Mouse (Mus musculus) hindbrain, embryonic 16.5 days (tissue): ENCODE measurements at regions not wholly inside any gene's neighbourhood (a gene's known extent, or its start where the extent isn't known, plus 50 kb on each side); places are given as distances from the start of the nearest gene placed in this dataset.

Source experiments
- ATAC-seq: fragments of 200-750 bp; cut with Nextera tagmentation; 2 replicates; pipeline ENCODE4 v1.8.0; 2017; ENCODE audit warnings: moderate TSS enrichment, moderate library complexity
- H3K27ac ChIP-seq: fragments of 300-500 bp; sonication (generic); 2 replicates; pipeline ENCODE4 v1.5.1; 2014; ENCODE audit warnings: low read depth, mild to moderate bottlenecking, control low read depth, low read length, moderate library complexity
- H3K27me3 ChIP-seq: fragments of 300-500 bp; sonication (generic); replicated peaks from 2 replicates; pipeline ENCODE4 v1.6.1; 2014; ENCODE audit warnings: low read length; ENCODE audit not compliant: control insufficient read depth, insufficient read depth
- H3K36me3 ChIP-seq: fragments of 300-500 bp; sonication (generic); 2 replicates; pipeline ENCODE4 v1.6.1; 2014; ENCODE audit warnings: mild to moderate bottlenecking, low read length, moderate library complexity, mixed read lengths; ENCODE audit not compliant: control insufficient read depth, insufficient read depth
- H3K4me1 ChIP-seq: fragments of 300-500 bp; sonication (generic); 2 replicates; pipeline ENCODE4 v1.6.1; 2014; ENCODE audit warnings: low read depth, low read length; ENCODE audit not compliant: control insufficient read depth, insufficient read depth
- H3K4me2 ChIP-seq: fragments of 300-500 bp; sonication (generic); 2 replicates; pipeline ENCODE4 v1.6.1; 2014; ENCODE audit warnings: mild to moderate bottlenecking, low read length, control low read depth, moderate library complexity
- H3K4me3 ChIP-seq: fragments of 300-500 bp; sonication (generic); 2 replicates; pipeline ENCODE4 v1.5.1; 2014; ENCODE audit warnings: mild to moderate bottlenecking, low read length, control low read depth, moderate library complexity
- H3K9ac ChIP-seq: fragments of 300-500 bp; sonication (generic); 2 replicates; pipeline ENCODE4 v1.6.1; 2014; ENCODE audit warnings: low read depth, mild to moderate bottlenecking, control low read depth, low read length, moderate library complexity
- H3K9me3 ChIP-seq: fragments of 300-500 bp; sonication (generic); 2 replicates; pipeline ENCODE4 v1.6.1; 2014; ENCODE audit warnings: mild to moderate bottlenecking, low read length, moderate library complexity; ENCODE audit not compliant: control insufficient read depth
- WGBS: fragments of 180-500 bp; shearing (Covaris S2); extraction: QIAGEN DNeasy Blood & Tissue Kit; methylation state at CpG from one replicate; pipeline ENCODE4 v1.1.7; 2014; 5-methylcytosine and 5-hydroxymethylcytosine counted together

DNA sequence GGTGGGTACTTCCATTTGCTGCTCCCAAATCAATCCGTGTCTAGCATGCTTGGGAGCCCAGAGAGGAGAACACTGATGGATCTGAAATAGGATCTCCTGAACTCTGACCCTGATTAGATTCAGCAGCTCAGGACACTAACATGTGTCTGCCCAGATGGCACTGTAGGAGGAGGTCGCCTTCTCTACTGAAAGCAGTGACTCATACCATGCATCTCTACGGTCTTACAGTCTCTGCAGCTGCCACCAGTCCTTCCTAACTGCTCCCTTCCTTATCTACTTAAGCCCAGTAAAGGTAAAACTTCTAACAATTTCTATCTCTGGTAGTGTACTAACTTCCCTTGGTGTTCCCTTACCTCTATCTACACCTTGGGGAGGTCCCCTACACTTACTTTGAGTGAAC, 80.7 kb upstream of the Il12b start:
- no peaks in the 10 kb centered on the region for H3K36me3 ChIP-seq
- ATAC-seq, result no peak
- no peaks in the 10 kb centered on the region for H3K9me3 ChIP-seq
- H3K27ac ChIP-seq, result no peak overlapping the region
- H3K4me2 ChIP-seq, result no peak overlapping the region
- no peak overlapping the region for H3K9ac ChIP-seq
- H3K4me1 ChIP-seq, result no peaks in the 10 kb centered on the region
- WGBS, result 89% methylated on average over 3 of the region's 3 CpGs
- H3K27me3 ChIP-seq, result no peaks in the 10 kb centered on the region
- no peak overlapping the region for H3K4me3 ChIP-seq

DNA sequence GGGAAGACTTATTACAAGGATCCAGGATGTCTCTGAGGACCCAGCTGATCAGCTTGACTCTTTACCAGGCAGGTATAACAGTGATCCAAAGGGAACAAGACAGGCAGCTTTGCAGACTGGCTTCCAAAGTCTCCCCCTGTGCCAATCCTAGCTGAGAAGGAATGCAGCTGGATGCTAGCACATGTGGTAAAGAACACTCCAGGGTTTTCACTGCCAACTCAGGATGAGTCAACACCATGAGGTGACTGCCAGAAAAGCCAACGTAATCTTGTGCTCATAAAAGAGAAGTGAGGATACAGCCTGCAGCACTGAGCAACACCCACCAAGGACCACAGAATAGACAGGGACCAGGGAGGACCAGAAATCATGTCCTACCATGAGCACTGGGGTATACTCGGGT, 76.5 kb upstream of the Il12b start:
- whole genome bisulfite sequencing, result 67% methylated on average over 2 of the region's 2 CpGs
- Histone ChIP-seq H3K4me1 (no peaks in the 10 kb centered on the region), H3K4me2 (no peak overlapping the region), H3K9ac (no peak overlapping the region), H3K4me3 (no peak overlapping the region), H3K36me3 (no peaks in the 10 kb centered on the region), H3K9me3 (no peaks in the 10 kb centered on the region), H3K27ac (no peak overlapping the region), H3K27me3 (no peaks in the 10 kb centered on the region)
- ATAC-seq, result no peak

DNA sequence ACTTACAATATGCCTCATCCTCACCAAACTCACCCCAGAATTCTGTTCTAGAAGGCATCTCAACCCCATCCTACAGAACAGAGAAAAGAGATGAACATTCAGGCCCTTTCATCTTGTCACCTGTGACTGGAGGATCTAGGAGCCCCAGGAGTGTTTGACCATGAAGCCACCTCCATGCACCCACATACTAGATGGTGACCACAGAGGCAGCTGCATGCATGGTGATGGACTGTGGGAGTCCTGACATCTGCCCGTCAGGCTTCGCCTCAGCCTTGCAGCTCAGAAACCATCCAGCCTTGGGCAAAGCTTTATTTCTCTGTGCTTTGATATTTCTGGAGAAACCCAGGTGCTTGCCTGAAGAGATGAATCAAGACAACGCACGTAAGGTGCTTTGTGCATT, 74.8 kb upstream of the Il12b start:
- WGBS, result over 99% methylated on average over 4 of the region's 4 CpGs
- Histone ChIP-seq H3K9ac (no peak overlapping the region), H3K9me3 (no peaks in the 10 kb centered on the region), H3K4me3 (no peak overlapping the region), H3K27me3 (no peaks in the 10 kb centered on the region), H3K4me1 (no peaks in the 10 kb centered on the region), H3K27ac (no peak overlapping the region), H3K36me3 (no peaks in the 10 kb centered on the region), H3K4me2 (no peak overlapping the region)
- ATAC-seq, result no peak

GRCm38 (mm10) chr11:44325525-44325924, 74.3 kb upstream of the Il12b start:
- WGBS, result 90% methylated on average over 11 of the region's 11 CpGs
- no peak for ATAC-seq
- Histone ChIP-seq H3K4me2 (no peak overlapping the region), H3K27ac (no peak overlapping the region), H3K4me1 (no peaks in the 10 kb centered on the region), H3K4me3 (no peak overlapping the region), H3K9ac (no peak overlapping the region), H3K9me3 (no peaks in the 10 kb centered on the region), H3K36me3 (no peaks in the 10 kb centered on the region), H3K27me3 (no peaks in the 10 kb centered on the region)

DNA sequence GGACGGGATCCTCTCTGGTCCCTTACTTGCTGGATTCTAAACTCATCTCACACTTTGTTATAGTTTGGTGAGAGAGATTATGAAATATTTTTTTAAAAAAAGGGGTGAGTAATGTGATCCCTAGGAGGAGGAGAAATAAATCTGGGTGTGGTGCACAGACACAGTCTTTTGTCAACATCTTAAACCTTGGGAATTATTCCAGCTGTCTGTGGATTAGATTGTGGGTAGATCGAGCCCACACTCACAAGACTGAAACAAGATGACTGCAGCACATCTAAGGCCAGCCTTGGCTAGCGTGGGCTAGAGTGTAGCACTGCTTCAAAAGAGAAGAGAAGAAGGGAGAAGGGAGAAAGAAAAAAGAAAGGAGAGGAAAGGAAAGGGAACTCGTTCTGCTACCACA, 70.4 kb upstream of the Il12b start:
- ATAC-seq, result no peak
- Histone ChIP-seq H3K4me1 (no peaks in the 10 kb centered on the region), H3K9me3 (no peaks in the 10 kb centered on the region), H3K27me3 (no peaks in the 10 kb centered on the region), H3K4me2 (no peak overlapping the region), H3K4me3 (no peak overlapping the region), H3K36me3 (no peaks in the 10 kb centered on the region), H3K9ac (no peak overlapping the region), H3K27ac (no peak overlapping the region)
- 83% methylated on average over 4 of the region's 4 CpGs for WGBS

DNA sequence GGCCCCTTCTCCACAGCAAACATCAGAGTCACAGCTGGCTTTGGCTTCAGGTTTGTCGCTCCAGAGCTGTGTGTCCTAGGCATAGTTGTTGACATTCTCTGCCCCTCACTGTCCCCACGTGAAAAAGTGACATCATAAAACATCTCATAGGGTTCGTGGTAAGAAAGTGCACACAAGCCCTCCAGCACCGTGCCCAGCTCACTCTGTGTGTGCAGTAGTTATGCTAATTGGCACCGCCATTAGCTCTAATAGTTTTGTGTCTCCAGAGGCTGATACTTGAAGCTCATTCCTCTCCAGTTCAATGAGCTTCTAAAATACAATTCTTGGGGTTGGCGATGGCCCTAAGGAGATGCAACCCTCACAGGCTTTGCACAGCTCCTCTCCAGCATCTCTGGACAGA, 69.4 kb upstream of the Il12b start:
- Histone ChIP-seq H3K4me3 (no peak overlapping the region), H3K4me1 (no peaks in the 10 kb centered on the region), H3K27me3 (no peaks in the 10 kb centered on the region), H3K27ac (no peak overlapping the region), H3K36me3 (no peaks in the 10 kb centered on the region), H3K9me3 (no peaks in the 10 kb centered on the region), H3K4me2 (no peak overlapping the region), H3K9ac (no peak overlapping the region)
- WGBS, result 55% methylated on average over 6 of the region's 6 CpGs
- ATAC-seq, result peak; percentile 72

- H3K27me3 ChIP-seq, result no peaks in the 10 kb centered on the region
- H3K36me3 ChIP-seq, result no peaks in the 10 kb centered on the region
- H3K4me2 ChIP-seq, result peak overlapping the region; percentile 35
- no peak overlapping the region for H3K27ac ChIP-seq
- H3K4me1 ChIP-seq, result no peaks in the 10 kb centered on the region
- no peak overlapping the region for H3K4me3 ChIP-seq
- ATAC-seq, result peak; percentile 85
- no peaks in the 10 kb centered on the region for H3K9me3 ChIP-seq
- 34% methylated on average over 15 of the region's 15 CpGs for WGBS
- H3K9ac ChIP-seq, result no peak overlapping the region
These were observed 68.8 kb upstream of the Il12b start for GRCm38 (mm10) chr11:44330851-44331773.

GRCm38 (mm10) chr11:44331774-44332129, 68.1 kb upstream of the Il12b start:
- H3K4me2 ChIP-seq, result no peak overlapping the region
- H3K9me3 ChIP-seq, result no peaks in the 10 kb centered on the region
- H3K36me3 ChIP-seq, result no peaks in the 10 kb centered on the region

GRCm38 (mm10) chr11:44340531-44340930, 59.3 kb upstream of the Il12b start:
- Histone ChIP-seq H3K27ac (no peak overlapping the region), H3K9ac (no peak overlapping the region), H3K36me3 (no peaks in the 10 kb centered on the region), H3K9me3 (no peaks in the 10 kb centered on the region), H3K4me1 (no peaks in the 10 kb centered on the region), H3K4me2 (no peak overlapping the region), H3K27me3 (no peaks in the 10 kb centered on the region), H3K4me3 (no peak overlapping the region)
- ATAC-seq, result no peak

More at GRCm38 (mm10) chr11:44331774-44332129, 68.1 kb upstream of the Il12b start:
- ATAC-seq, result no peak
- H3K9ac ChIP-seq, result no peak overlapping the region
- WGBS, result 58% methylated on average over 4 of the region's 4 CpGs
- no peaks in the 10 kb centered on the region for H3K4me1 ChIP-seq
- no peak overlapping the region for H3K27ac ChIP-seq
- H3K27me3 ChIP-seq, result no peaks in the 10 kb centered on the region
- H3K4me3 ChIP-seq, result no peak overlapping the region
